Mouse (Mus musculus) T-helper 1 cell (primary cell): ENCODE results near the gene Hoxd8.

Source experiments
- in situ Hi-C: fragments of 300-600 bp; cut with MboI, MseI; formaldehyde crosslinking; loops from one replicate; pipeline ENCODE4 v1.15.1; 2025; ENCODE audit warnings: high pct_unique_total_duplicates

The Hoxd8 gene

GRCm38 (mm10) chr2:74710929-74711543 is 6.6 kb downstream of the Hoxd8 start:
- in situ Hi-C loops: no loop called here

- in situ Hi-C loops: no loop called here
Observed at GRCm38 (mm10) chr2:74711721-74712621, 7.6 kb downstream of the Hoxd8 start, which contains the start of the genes Hoxd3 and Hoxd4. TSS of gene Hoxd3 (plus strand) at chr2:74711927. TSS of gene Hoxd4 (plus strand) at chr2:74711929.

- in situ Hi-C loops: no loop called here
Observed at GRCm38 (mm10) chr2:74713239-74714150, 9.1 kb downstream of the Hoxd8 start.

DNA sequence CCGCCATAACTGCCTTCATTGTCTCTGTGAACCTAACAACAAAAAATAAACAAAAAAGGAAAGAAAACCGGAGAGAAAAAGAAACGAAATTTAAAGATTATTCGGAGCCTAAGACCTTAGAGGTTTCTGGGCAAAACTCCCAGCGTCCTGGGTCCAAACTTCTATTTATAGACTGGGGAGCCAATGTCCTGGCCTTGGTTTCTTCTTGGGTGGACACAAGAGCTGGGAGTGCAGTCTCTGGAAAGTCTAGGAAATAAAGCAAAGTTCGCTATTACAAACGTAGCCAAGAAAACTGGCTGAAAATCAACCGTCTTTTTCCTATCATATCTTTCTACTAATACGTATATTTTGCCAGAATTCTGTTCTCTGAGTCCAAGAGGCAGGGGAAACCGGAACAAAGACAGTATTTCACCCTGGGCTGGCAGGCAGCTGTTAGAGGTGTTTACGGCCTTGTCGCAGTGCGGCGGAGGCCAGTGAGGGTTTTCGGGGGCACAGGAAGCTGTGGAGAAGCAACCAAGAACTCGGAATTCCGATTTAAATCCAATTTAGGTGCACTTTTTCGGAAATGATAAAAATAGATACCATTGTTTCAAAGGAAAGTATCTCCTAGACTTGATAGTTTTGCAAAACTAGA is 9.9 kb downstream of the Hoxd8 start:
- in situ Hi-C loops: no loop called here

DNA sequence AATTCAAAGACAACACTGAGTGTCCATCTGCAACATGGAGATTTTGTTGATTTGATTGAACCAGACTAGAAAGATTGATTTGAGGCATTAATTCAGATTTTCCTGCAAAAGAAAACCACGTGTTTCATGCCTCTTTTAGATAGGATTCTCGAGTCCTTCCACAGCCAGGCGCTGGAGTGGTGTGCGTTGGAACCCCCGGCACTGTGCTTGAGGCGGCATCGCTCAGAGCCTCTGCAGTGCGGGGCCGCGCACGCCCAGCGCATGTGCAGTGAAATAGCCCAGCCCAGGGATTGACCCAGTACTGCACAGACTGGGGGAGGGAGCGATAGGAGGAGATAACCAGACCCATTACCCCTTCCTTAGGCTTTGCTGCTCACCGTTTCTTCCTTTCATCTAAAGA is 10.5 kb downstream of the Hoxd8 start:
- in situ Hi-C loops: loop anchor here (5.0 kb wide), 2 partner anchors 247 to 427 kb away; no protein-coding TSS in a partner anchor

GRCm38 (mm10) chr2:74715504-74716241 is 11.3 kb downstream of the Hoxd8 start:
- in situ Hi-C loops: loop anchor here (5.0 kb wide), 2 partner anchors 247 to 427 kb away; no protein-coding TSS in a partner anchor

- in situ Hi-C loops: loop anchor here (10.0 kb wide), 1 partner anchor 584 kb away; no protein-coding TSS in a partner anchor
Observed at GRCm38 (mm10) chr2:74720384-74720783, 16.0 kb downstream of the Hoxd8 start.

DNA sequence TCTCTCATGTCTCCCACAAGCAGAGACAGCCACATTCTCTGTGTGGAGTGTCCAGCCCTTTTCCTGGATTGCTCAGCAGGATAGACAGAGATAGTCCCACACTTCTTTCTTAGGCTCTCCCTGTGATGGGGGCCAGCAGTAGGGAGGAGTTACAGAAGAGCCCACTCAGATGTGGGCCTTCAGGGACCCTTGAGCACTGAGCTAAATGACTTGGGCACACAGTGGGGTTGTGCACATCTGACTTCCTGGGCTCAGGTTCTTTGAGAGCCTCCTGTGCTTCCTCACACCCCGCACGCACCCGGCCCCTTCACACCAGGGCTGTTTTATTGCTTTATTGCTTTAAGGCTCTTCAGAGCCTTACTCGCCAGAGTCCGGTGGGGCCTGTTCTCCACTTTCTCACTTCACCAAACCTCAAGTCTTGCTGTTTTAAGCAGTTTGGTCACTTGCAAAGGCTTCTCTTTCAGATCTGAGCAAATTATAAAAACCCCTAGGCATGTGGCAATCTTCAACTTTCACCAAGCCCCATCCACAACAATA is 16.6 kb downstream of the Hoxd8 start:
- in situ Hi-C loops: loop anchor here (10.0 kb wide), 1 partner anchor 584 kb away; no protein-coding TSS in a partner anchor

DNA sequence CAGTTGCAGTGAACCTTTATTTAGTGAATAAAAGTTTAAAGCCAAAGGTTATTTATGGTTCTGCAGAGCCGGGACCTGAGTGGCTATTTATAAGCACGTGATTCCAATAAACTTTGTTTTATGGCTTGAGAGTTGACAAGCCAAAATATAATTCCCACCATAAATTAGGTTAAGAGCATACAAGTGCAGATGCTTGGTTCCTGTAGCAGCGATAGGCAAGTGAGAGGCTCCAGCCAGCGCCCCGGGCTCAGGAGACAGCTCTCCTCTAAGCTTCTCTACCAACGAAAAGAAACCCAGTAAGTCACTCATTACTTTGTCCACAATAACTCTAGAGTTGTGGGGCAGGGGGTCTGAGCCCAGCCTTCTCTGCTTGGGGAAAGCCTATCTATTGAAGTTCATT is 17.5 kb downstream of the Hoxd8 start:
- in situ Hi-C loops: loop anchor here (10.0 kb wide), 1 partner anchor 583 kb away; no protein-coding TSS in a partner anchor

GRCm38 (mm10) chr2:74722949-74723348 is 18.5 kb downstream of the Hoxd8 start:
- in situ Hi-C loops: loop anchor here (10.0 kb wide), 1 partner anchor 582 kb away; no protein-coding TSS in a partner anchor

DNA sequence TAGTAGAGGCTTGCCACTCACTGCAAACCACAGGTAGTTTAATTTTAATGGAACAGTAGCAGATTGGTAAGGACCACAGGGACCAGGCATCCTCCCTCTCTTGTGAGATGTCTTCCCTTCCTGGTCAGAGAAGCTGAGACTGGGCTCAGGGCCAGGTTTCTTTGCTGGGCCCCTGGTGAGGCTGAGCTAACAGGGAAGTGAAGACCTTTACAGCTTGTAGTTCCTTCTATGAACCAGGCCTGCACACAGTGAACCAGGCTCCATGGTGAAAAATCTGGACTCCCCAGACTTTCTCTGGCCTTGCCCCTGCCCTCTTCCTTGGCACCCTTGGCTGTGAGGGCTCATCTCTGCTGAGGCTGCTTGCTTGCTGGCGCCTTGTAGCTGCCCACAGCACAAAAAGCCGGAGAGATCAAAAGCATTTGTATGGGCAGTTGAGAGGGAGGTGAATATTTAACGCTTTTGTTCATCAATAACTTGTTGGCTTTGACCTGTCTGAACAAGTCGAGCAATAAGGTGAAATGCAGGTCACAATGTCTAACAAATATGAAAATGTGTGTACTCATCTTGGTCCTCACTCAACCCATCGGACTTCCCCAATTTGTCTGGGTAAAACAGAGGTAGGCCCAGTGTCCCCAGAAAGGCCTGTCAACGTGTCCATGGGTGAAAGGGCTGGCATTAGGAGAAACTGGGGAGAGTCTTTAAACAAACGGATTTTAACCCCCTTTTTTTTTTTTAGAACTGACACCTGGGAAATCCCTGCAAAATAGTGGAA is 20.0 kb downstream of the Hoxd8 start:
- in situ Hi-C loops: loop anchor here (10.0 kb wide), 1 partner anchor 580 kb away; no protein-coding TSS in a partner anchor

DNA sequence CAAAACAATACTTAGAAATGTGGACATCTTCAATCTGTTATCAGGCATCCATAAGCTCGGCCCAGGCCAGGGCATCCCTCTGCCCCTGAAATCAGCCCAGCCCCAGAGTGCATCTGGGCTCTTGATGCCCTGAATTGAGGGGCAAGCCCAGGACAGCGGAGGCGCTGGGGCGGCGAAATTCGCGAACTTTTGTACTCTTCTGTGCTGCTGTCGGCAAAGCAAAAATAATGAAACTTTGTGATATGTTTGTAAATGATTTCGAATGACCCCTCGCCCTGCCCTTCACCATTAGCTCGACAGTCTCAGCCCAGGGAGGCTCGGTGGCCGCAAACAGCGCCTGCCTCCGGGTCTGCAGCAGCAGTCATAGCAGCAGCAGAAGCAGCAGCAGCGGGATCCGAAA is 20.8 kb downstream of the Hoxd8 start:
- in situ Hi-C loops: loop anchor here (10.0 kb wide), 1 partner anchor 580 kb away; no protein-coding TSS in a partner anchor

DNA sequence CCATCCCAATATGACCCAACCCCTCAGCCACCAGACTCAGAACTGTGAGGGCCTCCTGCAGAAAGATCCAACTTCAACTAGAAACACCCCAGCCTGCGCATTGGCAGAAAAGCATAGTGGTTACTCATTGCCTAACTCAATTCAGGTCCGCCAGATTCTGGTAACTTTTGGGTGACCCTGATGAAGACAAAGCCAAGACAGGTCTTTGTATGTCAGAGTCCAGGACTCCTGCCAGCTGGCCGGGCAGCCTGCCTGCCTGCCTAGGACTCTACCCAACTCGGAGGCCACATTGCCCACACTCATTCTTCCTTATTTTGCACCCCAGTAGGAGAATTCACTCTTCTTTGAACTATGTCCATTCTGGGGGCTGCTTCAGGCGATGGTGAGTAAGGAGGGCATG is 22.1 kb downstream of the Hoxd8 start, which contains the start of gene Gm28230:
Gene Gm28230 (plus strand): TSS at position 178 of the 400 bp plus-strand sequence.
- in situ Hi-C loops: loop anchor here (10.0 kb wide), 1 partner anchor 578 kb away; no protein-coding TSS in a partner anchor

DNA sequence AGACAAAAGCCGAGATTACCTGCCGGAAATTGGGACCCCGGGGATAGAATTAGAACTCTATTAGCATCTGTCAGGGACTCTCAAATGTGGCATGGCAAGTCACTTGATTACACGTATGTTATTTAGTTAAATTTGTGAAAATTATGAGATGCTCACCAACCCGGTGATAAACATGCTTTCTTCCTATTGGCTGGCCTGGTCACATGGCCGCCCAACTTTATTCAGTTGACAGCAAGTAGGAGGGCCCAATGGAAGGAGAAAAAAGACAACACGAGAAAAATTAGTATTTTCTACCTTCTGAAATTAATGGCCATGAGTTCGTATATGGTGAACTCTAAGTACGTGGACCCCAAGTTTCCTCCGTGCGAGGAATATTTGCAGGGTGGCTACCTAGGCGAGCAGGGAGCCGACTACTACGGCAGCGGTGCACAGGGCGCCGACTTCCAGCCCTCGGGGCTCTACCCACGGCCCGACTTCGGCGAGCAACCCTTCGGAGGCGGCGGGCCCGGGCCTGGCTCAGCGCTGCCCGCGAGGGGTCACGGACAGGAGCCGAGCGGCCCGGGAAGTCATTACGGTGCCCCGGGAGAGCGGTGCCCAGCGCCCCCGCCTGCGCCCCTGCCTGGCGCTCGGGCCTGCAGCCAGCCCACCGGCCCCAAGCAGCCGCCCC is 22.7 kb downstream of the Hoxd8 start:
- in situ Hi-C loops: loop anchor here (10.0 kb wide), 1 partner anchor 578 kb away; no protein-coding TSS in a partner anchor

- in situ Hi-C loops: loop anchor here (10.0 kb wide), 1 partner anchor 577 kb away; no protein-coding TSS in a partner anchor
Observed at GRCm38 (mm10) chr2:74727640-74728302, 23.4 kb downstream of the Hoxd8 start.

DNA sequence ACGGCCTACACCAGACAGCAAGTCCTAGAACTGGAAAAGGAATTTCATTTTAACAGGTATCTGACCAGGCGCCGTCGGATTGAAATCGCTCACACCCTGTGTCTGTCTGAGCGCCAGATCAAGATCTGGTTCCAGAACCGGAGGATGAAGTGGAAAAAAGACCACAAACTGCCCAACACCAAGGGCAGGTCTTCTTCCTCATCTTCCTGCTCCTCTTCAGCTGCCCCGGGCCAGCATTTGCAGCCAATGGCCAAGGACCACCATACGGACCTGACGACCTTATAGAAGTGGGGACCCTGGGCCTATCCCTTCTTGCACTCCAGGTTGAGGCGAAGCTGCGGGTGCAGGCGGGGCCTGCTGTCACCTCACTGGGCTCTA is 23.9 kb downstream of the Hoxd8 start:
- in situ Hi-C loops: loop anchor here (10.0 kb wide), 1 partner anchor 577 kb away; no protein-coding TSS in a partner anchor

DNA sequence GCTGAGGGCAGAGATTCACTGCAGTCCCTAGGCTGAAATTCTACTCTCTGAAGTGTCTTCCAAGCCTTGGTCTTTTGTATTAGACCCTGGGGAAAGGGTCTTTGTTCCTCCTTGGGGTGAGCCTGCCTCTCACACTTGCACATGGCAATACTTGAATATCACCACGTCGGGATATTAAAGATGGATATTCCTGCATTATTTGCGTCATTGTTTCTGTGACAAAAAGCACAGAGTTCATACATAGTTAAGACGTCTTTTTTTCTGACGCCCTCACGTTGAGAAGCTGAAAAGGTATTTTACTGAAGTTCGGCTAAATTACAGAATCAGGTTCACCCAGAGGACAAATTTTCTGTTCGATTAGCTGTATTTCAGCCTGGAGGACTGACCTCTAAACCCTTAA is 25.9 kb downstream of the Hoxd8 start:
- in situ Hi-C loops: no loop called here
